Mouse (Mus musculus) liver, embryonic 14.5 days (tissue): ENCODE data around the gene Gsta1. TPM values are rescaled to one million over a fixed set of nuclear protein-coding genes. Genes with fewer than 3 reads are reported as not detected.
"Not testable (repeated sequence)": the region's sequence is repeated elsewhere in the genome, so short reads cannot be mapped to it uniquely, and the experiment has no call there.

Source experiments
- ATAC-seq: fragments of 200-750 bp; cut with Nextera tagmentation; 2 replicates; pipeline ENCODE4 v1.8.0; 2017; ENCODE audit warnings: moderate number of reproducible peaks, mild to moderate bottlenecking, moderate library complexity; ENCODE audit not compliant: insufficient read depth
- DNase-seq, 3 experiments: peaks; one replicate each; pipeline ENCODE4 v3.0.0-alpha.2; 2012 to 2013; ENCODE audit warnings: low read depth in 3 of 3, low spot score in 3 of 3
- H3K27ac ChIP-seq: fragments of 300-500 bp; sonication (generic); 2 replicates; pipeline ENCODE4 v1.5.1; 2014; ENCODE audit warnings: moderate library complexity, mild to moderate bottlenecking, control low read depth, inconsistent platforms
- H3K27me3 ChIP-seq: fragments of 300-500 bp; sonication (generic); 2 replicates; pipeline ENCODE4 v1.6.1; 2014; ENCODE audit warnings: mild to moderate bottlenecking, low read length, moderate library complexity; ENCODE audit not compliant: control insufficient read depth, insufficient read depth
- H3K36me3 ChIP-seq: fragments of 300-500 bp; sonication (generic); replicated peaks from 2 replicates; pipeline ENCODE4 v1.6.1; 2014; ENCODE audit warnings: low read depth; ENCODE audit not compliant: control insufficient read depth, insufficient read depth
- H3K4me1 ChIP-seq, 2 experiments: fragments of 200-500 bp in 1 of 2; fragments of 300-500 bp in 1 of 2; sonication (generic) in 1 of 2; replicated peaks; 2 replicates each; pipeline ENCODE4 v1.6.1; 2012 to 2014; ENCODE audit warnings: antibody characterized with exemption in 1 of 2, inconsistent platforms in 1 of 2, low read length in 1 of 2; ENCODE audit not compliant: control insufficient read depth in 2 of 2, insufficient read depth in 2 of 2
- H3K4me2 ChIP-seq: fragments of 300-500 bp; sonication (generic); 2 replicates; pipeline ENCODE4 v1.6.1; 2014; ENCODE audit warnings: low read depth, mild to moderate bottlenecking, control low read depth, moderate library complexity
- H3K4me3 ChIP-seq, 2 experiments: fragments of 200-500 bp in 1 of 2; fragments of 300-500 bp in 1 of 2; sonication (generic) in 1 of 2; 2 replicates each; pipeline ENCODE4 v1.5.1; 2012 to 2014; ENCODE audit warnings: low read depth in 2 of 2, low read length in 2 of 2, mild to moderate bottlenecking in 2 of 2, control low read depth in 1 of 2, inconsistent platforms in 1 of 2, moderate library complexity in 1 of 2; ENCODE audit not compliant: insufficient read depth in 1 of 2
- H3K9ac ChIP-seq: fragments of 300-500 bp; sonication (generic); replicated peaks from 2 replicates; pipeline ENCODE4 v1.6.1; 2014; ENCODE audit warnings: mild to moderate bottlenecking, control low read depth, moderate library complexity
- H3K9me3 ChIP-seq: fragments of 300-500 bp; sonication (generic); 2 replicates; pipeline ENCODE4 v1.6.1; 2016; ENCODE audit warnings: low read length, mixed read lengths; ENCODE audit not compliant: control insufficient read depth
- CTCF ChIP-seq: IDR thresholded peaks from 2 replicates; pipeline ENCODE4 v1.5.1; 2016; ENCODE audit warnings: antibody characterized with exemption, low read depth, control low read depth
- WGBS: fragments of 180-500 bp; shearing (Covaris S2); extraction: QIAGEN DNeasy Blood & Tissue Kit; methylation state at CpG from one replicate; pipeline ENCODE4 v1.1.7; 2014; ENCODE audit not compliant: insufficient replicate concordance; 5-methylcytosine and 5-hydroxymethylcytosine counted together
- polyA plus RNA-seq, 2 experiments: library from polyadenylated mRNA; depleted of rRNA in 1 of 2; stranded (reverse) in 1 of 2; unstranded in 1 of 2; fragments of >200 nt; fragmentation: Nextera tagmentation in 1 of 2; extraction: Ambion mirVana in 1 of 2; gene quantifications; 2 replicates each; pipeline versions ENCODE4 v1.2.1 to v1.2.3; 2012 to 2014

Gene Gsta1
- polyA plus RNA-seq, 2 experiments: 0.06 to 0.24 TPM

- not testable (repeated sequence) for H3K9me3 ChIP-seq, H3K36me3 ChIP-seq, H3K9ac ChIP-seq, DNase-seq, H3K27ac ChIP-seq, H3K27me3 ChIP-seq, H3K4me1 ChIP-seq, H3K4me2 ChIP-seq, ATAC-seq, H3K4me3 ChIP-seq
- WGBS: 0% methylated on average over 1 of the region's 6 CpGs
- peak; percentile 47 for TF ChIP-seq CTCF
These were observed 29.2 kb downstream of the Gsta1 start for GRCm38 (mm10) chr9:78259688-78260087.

- not testable (repeated sequence) for H3K4me1 ChIP-seq, H3K27ac ChIP-seq, H3K4me3 ChIP-seq, H3K9me3 ChIP-seq, ATAC-seq, H3K27me3 ChIP-seq, H3K36me3 ChIP-seq, DNase-seq, H3K4me2 ChIP-seq, H3K9ac ChIP-seq
- WGBS: 44% methylated on average over 3 of the region's 3 CpGs
These were observed 40.5 kb downstream of the Gsta1 start for GRCm38 (mm10) chr9:78270945-78271344.

DNA sequence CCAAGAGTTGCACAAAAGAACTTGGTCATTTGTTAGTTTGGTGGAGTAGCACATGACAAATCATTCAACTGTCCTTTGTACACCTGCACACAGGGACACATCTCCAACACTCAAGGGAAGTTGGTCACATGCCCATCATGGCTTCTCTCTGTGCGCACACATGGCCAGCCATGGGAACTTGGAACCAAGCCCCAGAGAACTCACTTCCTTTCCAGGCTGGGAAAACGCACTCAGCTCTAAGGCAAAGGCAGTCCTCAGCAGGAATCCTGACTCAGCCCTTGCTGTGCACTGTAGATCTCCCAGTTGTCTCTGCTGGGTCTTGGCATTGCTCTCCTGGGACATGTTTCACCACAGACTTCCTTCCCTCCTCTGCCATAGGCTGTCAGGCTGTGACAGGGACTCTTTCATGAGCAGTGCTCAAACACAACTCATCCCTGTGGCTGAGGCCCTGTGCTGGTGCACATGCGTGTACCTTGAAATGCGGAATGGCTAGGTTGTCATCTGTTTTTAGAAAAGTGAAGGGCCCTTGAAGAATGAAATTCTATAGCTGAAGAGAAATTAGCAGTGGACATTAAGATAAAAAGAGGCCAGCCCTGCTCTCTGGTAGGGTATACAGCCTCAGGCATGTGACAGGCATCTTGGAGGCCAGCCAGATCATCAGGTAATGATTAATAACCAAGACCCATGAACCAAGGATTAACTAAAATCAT lies 51.7 kb downstream of the Gsta1 start:
- not testable (repeated sequence) for H3K27ac ChIP-seq, H3K27me3 ChIP-seq, ATAC-seq, H3K4me2 ChIP-seq, H3K36me3 ChIP-seq, H3K9me3 ChIP-seq, H3K9ac ChIP-seq, H3K4me3 ChIP-seq, H3K4me1 ChIP-seq, DNase-seq
- WGBS: 66% methylated on average over 4 of the region's 4 CpGs

- not testable (repeated sequence) for ATAC-seq, H3K4me2 ChIP-seq, H3K27me3 ChIP-seq, H3K27ac ChIP-seq, H3K4me1 ChIP-seq, H3K9me3 ChIP-seq, DNase-seq, H3K4me3 ChIP-seq, H3K9ac ChIP-seq, H3K36me3 ChIP-seq
- WGBS: 33% methylated on average over 1 of the region's 1 CpGs
These were observed 58.6 kb downstream of the Gsta1 start for GRCm38 (mm10) chr9:78289063-78289462.

DNA sequence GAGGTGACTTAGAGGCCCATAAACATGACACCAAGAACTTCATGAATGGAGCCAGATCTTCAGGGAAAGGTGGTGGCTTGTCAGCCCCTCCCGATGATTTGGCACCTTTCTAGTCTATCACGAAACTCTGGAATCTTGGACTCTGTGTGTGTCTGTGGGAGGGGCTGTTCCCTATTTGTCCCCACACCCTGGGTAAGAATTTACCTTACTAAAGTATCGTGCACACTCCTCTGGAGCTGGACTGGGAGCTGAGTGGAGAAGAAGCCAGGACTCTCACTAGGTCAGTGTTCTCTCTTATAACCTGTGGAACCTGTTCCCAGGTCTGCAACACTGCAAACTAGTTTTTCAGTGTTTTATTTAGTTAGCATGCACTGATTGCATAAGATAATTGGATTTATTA lies 59.3 kb downstream of the Gsta1 start, which contains the start of gene Gm10639:
TSS of gene Gm10639 (plus strand) at position 201 of the 400 bp plus-strand sequence.
- H3K9ac ChIP-seq, H3K4me2 ChIP-seq, H3K36me3 ChIP-seq, ATAC-seq, H3K27me3 ChIP-seq, H3K9me3 ChIP-seq, H3K4me1 ChIP-seq, H3K27ac ChIP-seq, DNase-seq, H3K4me3 ChIP-seq: not testable (repeated sequence)
- 63% methylated on average over 3 of the region's 3 CpGs for WGBS

Other genes with a start within 250 kb of the Gsta1 start
- gene Gcm1, start 178.7 kb upstream of the Gsta1 start, polyA plus RNA-seq (2012; rRNA removed): not detected in 2 replicates
- gene Gcm1, start 178.7 kb upstream of the Gsta1 start, polyA plus RNA-seq (2014; fragmentation: Nextera tagmentation; extraction: Ambion mirVana): not detected in 2 replicates
- 47.3 and 78.1 TPM in 2 replicates for gene Fbxo9, start 121.6 kb upstream of the Gsta1 start, polyA plus RNA-seq (2012; rRNA removed)
- gene Fbxo9, start 121.6 kb upstream of the Gsta1 start, polyA plus RNA-seq (2014; fragmentation: Nextera tagmentation; extraction: Ambion mirVana): 68.1 and 80.0 TPM in 2 replicates
- gene Ick, start 121.5 kb upstream of the Gsta1 start, polyA plus RNA-seq (2012; rRNA removed): 3.0 and 3.6 TPM in 2 replicates
- 3.7 and 4.7 TPM in 2 replicates for gene Ick, start 121.5 kb upstream of the Gsta1 start, polyA plus RNA-seq (2014; fragmentation: Nextera tagmentation; extraction: Ambion mirVana)
- 11.7 and 17.2 TPM in 2 replicates for gene Gsta4, start 47.9 kb upstream of the Gsta1 start, polyA plus RNA-seq (2012; rRNA removed)
- gene Gsta4, start 47.9 kb upstream of the Gsta1 start, polyA plus RNA-seq (2014; fragmentation: Nextera tagmentation; extraction: Ambion mirVana): 30.6 and 33.0 TPM in 2 replicates
- gene Gm3776, start 26.5 kb downstream of the Gsta1 start, polyA plus RNA-seq (2012; rRNA removed): not detected in 2 replicates
- not detected in 2 replicates for gene Gm3776, start 26.5 kb downstream of the Gsta1 start, polyA plus RNA-seq (2014; fragmentation: Nextera tagmentation; extraction: Ambion mirVana)
- not detected in 2 replicates for gene Gm10639, start 59.3 kb downstream of the Gsta1 start, polyA plus RNA-seq (2012; rRNA removed)
- gene Gm10639, start 59.3 kb downstream of the Gsta1 start, polyA plus RNA-seq (2014; fragmentation: Nextera tagmentation; extraction: Ambion mirVana): not detected in 2 replicates
- not detected in 2 replicates for gene Omt2a, start 84.1 kb downstream of the Gsta1 start, polyA plus RNA-seq (2012; rRNA removed)
- not detected in 2 replicates for gene Omt2a, start 84.1 kb downstream of the Gsta1 start, polyA plus RNA-seq (2014; fragmentation: Nextera tagmentation; extraction: Ambion mirVana)
- not detected in 2 replicates for gene Omt2b, start 96.9 kb downstream of the Gsta1 start, polyA plus RNA-seq (2012; rRNA removed)
- gene Omt2b, start 96.9 kb downstream of the Gsta1 start, polyA plus RNA-seq (2014; fragmentation: Nextera tagmentation; extraction: Ambion mirVana): not detected in 2 replicates
- 0.05 and 0.07 TPM in 2 replicates for gene Gsta2, start 125.1 kb downstream of the Gsta1 start, polyA plus RNA-seq (2012; rRNA removed)
- gene Gsta2, start 125.1 kb downstream of the Gsta1 start, polyA plus RNA-seq (2014; fragmentation: Nextera tagmentation; extraction: Ambion mirVana): 0.29 and 0.43 TPM in 2 replicates
- gene Dppa5a, start 137.5 kb downstream of the Gsta1 start, polyA plus RNA-seq (2012; rRNA removed): not detected in 2 replicates
- gene Dppa5a, start 137.5 kb downstream of the Gsta1 start, polyA plus RNA-seq (2014; fragmentation: Nextera tagmentation; extraction: Ambion mirVana): not detected in 2 replicates
- 0.02 TPM in 1 of 2 replicates, not detected in the other for gene Ooep, start 148.1 kb downstream of the Gsta1 start, polyA plus RNA-seq (2012; rRNA removed)
- gene Ooep, start 148.1 kb downstream of the Gsta1 start, polyA plus RNA-seq (2014; fragmentation: Nextera tagmentation; extraction: Ambion mirVana): 0.09 TPM in 1 of 2 replicates, not detected in the other
- gene Ddx43, start 165.1 kb downstream of the Gsta1 start, polyA plus RNA-seq (2012; rRNA removed): 0.02 TPM in 1 of 2 replicates, not detected in the other
- not detected in 2 replicates for gene Ddx43, start 165.1 kb downstream of the Gsta1 start, polyA plus RNA-seq (2014; fragmentation: Nextera tagmentation; extraction: Ambion mirVana)
- 0.66 and 1.0 TPM in 2 replicates for gene Cgas, start 212.6 kb downstream of the Gsta1 start, polyA plus RNA-seq (2012; rRNA removed)
- gene Cgas, start 212.6 kb downstream of the Gsta1 start, polyA plus RNA-seq (2014; fragmentation: Nextera tagmentation; extraction: Ambion mirVana): 0.62 and 0.66 TPM in 2 replicates
- gene Mto1, start 217.6 kb downstream of the Gsta1 start, polyA plus RNA-seq (2012; rRNA removed): 11.5 and 14.0 TPM in 2 replicates
- 17.7 and 20.4 TPM in 2 replicates for gene Mto1, start 217.6 kb downstream of the Gsta1 start, polyA plus RNA-seq (2014; fragmentation: Nextera tagmentation; extraction: Ambion mirVana)
- 0.15 TPM in 2 replicates for gene Gm17324, start 218.1 kb downstream of the Gsta1 start, polyA plus RNA-seq (2012; rRNA removed)
- 0.55 and 0.63 TPM in 2 replicates for gene Gm17324, start 218.1 kb downstream of the Gsta1 start, polyA plus RNA-seq (2014; fragmentation: Nextera tagmentation; extraction: Ambion mirVana)